Mouse (Mus musculus) inflammation-experienced regulatory T-cells, adult 6 months (primary cell): Measurements from ENCODE around the gene Aadacl2. TPM values are rescaled to one million over a fixed set of nuclear protein-coding genes. Genes with fewer than 3 reads are reported as not detected.

ENCODE experiments used
- ATAC-seq: one replicate; pipeline ENCODE4 v1.8.0; 2017
- polyA plus RNA-seq, 3 experiments: library from polyadenylated mRNA; unstranded; fragments of 100-300 nt; shearing (Covaris generic); gene quantifications; one replicate each; pipeline ENCODE4 v1.2.1; 2017

Gene Aadacl2
- polyA plus RNA-seq = not detected

DNA sequence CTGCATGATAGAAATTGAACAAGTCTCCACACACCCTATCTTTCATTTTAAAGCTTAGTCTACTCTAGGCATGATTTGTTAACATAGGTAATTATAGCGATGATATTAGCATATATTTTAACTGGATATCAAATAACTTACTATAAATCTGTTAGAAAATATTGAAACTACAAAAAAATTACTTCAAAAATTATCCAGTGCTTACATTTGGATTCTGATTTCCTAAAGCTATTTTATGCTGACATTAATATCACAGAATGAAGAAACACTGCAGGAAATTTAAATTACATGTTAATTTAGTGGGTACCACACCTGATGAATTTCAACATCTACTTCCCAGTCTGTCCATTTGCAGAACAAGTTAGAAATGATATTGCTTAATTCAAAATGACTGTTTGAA lies at the start of gene Aadacl2:
Aadacl2 (plus strand) TSS at position 301 of the 400 bp plus-strand sequence.
- ATAC-seq = no peak

GRCm38 (mm10) chr3:59970891-59971290 lies 35.7 kb upstream of the Aadacl2 start:
- no peak for ATAC-seq

DNA sequence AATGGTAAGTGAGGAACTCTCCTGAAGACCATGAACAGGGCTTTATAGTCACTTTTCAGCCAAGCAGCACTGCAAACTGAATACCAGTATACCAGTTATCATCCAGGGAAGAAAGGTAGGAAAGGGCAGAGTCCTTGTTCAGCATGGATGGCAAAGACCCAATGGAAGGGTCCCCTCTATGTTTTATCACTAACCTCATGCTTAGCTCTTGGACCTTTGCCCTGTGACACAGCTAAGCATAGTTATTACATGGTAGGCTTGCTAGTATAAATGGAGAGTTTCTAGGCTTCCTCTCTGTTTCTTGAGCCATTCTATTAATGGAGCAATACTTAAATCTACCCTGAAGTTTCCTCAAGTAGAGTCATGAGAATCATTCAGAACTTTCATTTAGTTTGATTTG lies 32.0 kb upstream of the Aadacl2 start:
- no peak for ATAC-seq

DNA sequence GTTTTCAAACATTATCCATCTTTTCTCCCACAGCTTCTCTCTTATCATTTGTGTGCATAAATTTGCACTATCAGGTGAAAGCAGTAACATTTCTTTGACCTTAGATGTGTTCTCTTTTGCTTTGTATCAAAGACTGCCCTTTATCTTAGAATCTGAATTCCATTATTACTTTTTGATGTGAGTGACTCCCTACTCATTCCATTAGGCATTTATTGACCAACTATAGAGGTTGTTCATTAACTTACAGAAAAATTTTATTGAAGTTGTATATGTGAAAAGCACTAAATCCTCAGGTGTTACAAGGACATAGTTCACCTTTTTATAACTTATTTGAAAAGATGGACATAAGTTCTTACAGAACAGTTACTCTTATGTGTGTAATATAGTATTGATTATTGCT lies 2.9 kb upstream of the Aadacl2 start:
- no peak for ATAC-seq

DNA sequence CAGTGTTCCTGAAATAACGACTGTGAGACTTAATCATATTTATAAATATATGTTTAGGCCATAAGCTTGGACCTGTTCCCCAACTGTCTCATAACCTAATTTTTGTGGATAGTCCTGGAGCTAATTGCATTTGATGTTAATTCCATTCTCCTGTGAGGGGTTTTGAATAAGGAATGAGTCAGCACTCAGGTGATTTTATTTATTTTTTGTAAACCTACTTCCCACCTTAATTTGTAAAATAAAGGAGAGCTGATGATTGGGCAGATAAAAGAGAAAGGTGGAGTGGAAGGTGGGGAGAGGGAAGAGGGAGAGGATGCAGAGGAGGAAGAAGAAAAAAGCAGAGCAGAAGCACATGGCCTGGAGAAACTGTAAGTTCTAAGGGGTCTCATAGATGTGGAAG lies 18.9 kb downstream of the Aadacl2 start, which contains the start of gene Aadac:
Aadac (plus strand) TSS at position 301 of the 400 bp plus-strand sequence.
- no peak for ATAC-seq

GRCm38 (mm10) chr3:60031511-60031910 lies 25.0 kb downstream of the Aadacl2 start:
- ATAC-seq = no peak

DNA sequence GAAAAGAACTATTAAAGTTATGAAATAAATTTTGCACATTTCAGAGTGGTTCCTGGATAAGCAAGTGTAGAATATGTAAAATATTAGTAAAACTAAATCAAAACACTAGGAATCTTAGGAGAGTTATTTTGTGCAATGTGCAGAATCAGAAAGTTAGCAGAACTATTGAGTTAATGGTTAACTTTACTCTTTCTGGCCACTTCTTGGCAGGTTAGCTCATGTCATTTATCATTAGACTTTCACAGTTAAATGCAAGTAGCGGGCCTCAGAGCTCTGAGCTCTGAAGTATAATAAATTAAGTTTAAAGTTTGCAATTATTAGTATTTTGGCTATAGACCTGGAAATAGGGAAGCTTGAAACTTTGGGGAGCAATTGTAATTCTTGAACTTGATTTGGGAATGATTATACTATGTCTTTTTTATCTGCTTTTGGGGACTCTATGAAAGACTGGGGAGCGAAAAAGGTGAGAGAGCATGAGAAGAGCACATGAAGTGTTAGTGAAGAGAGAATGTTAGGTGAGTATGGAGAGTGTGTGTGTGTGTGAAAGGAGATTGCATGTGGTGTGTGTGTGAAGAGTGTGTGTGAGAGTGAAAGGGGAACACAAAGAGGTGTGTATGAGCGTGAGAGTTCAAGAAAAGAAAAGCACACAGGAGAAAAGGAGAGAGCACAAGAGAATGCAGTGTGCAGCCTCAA lies 39.8 kb downstream of the Aadacl2 start:
- ATAC-seq = no peak

- ATAC-seq = no peak
Measured at GRCm38 (mm10) chr3:60053231-60053927, 46.8 kb downstream of the Aadacl2 start.

GRCm38 (mm10) chr3:60053931-60054330 lies 47.4 kb downstream of the Aadacl2 start:
- no peak for ATAC-seq

DNA sequence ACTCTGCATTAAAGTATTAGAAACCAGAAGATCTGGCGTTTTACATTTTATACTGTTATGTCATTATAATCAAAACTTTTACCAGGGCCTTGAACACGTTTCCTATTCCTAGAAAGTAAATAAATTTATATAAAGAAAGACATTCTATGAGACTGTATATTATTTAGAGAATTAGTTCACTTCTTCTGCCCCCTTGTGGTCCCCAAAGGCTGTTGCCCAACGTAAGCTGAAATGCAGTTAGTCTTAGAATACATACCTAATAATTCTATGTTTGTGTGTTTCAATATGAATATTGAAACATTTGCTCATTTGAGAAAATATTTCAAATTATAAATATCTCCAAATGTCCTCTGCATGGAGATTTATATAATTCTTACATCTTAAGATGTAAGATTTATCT lies 49.9 kb downstream of the Aadacl2 start:
- ATAC-seq = no peak

- no peak for ATAC-seq
Measured at GRCm38 (mm10) chr3:60057070-60057808, 50.7 kb downstream of the Aadacl2 start.

DNA sequence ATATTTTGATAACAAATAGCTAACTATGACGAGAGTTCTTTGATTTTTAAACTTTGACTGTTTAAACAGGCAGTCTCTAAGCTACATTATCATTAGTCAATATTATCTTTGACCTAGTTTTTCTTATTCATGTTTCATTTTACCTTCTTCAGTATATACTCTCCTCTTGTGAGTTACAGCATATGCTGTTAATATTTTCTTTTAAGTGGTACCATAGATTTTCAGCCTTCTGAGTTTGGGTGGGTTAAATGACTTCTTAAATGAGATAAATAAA lies 51.2 kb downstream of the Aadacl2 start:
- no peak for ATAC-seq

Other genes starting within 250 kb of the Aadacl2 start
- not detected for gene Gm8298, start 145.7 kb upstream of the Aadacl2 start, polyA plus RNA-seq
- not detected for gene C130079G13Rik, start 81.5 kb upstream of the Aadacl2 start, polyA plus RNA-seq
- not detected for gene Aadac, start 19.0 kb downstream of the Aadacl2 start, polyA plus RNA-seq
- not detected for gene Sucnr1, start 75.1 kb downstream of the Aadacl2 start, polyA plus RNA-seq